Mouse (Mus musculus): ENCODE data around the gene Gclm. TPM values are rescaled to one million over a fixed set of nuclear protein-coding genes. Genes with fewer than 3 reads are reported as not detected.
"Not testable (repeated sequence)": the region's sequence is repeated elsewhere in the genome, so short reads cannot be mapped to it uniquely, and the experiment has no call there.

The Gclm gene
- polyA plus RNA-seq, 1 experiment from 2014 or later = 45.0 TPM

DNA sequence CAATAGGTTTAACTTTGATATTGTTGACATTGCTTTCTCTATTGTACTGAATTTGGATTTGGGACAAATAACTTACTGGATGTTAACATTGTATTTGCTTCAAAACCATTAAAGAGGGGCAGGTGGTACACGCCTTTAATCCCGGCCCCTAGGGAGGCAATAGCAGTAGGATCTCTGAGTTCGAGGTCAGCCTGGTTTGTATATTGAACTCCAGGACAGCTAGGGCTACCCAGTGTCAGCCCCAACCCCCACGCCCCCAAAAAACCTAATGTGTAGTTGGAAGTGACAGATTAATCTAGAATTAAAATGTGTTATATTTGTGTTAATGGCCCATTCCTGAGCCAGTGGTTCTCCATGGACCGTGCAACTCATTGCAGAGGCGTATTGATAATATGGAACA, 1.0 kb downstream of the Gclm start:
- H3K4me2 ChIP-seq (ENCODE audit: low read depth, severe bottlenecking) = peak overlapping the region; percentile 81
- no peaks in the 10 kb centered on the region for H3K36me3 ChIP-seq (ENCODE audit: control insufficient read depth, insufficient read depth, low read length)
- H3K27ac ChIP-seq (replicated peaks; ENCODE audit: low read depth, low read length) = no peak overlapping the region
- peak overlapping the region; percentile 78 for H3K4me3 ChIP-seq (ENCODE audit: low read depth, low read length)
- WGBS = 28% methylated on average over 6 of the region's 6 CpGs
- H3K4me1 ChIP-seq (ENCODE audit: control insufficient read depth, insufficient read depth, low read length) = no peaks in the 10 kb centered on the region
- peak overlapping the region; percentile 81; the same call in 1 of the 2 replicates for H3K9ac ChIP-seq (ENCODE audit: low read length)
- no peaks in the 10 kb centered on the region for H3K27me3 ChIP-seq (ENCODE audit: control insufficient read depth, insufficient read depth, low read length)
- no peak for ATAC-seq (ENCODE audit: insufficient number of reproducible peaks, low FRiP score, low TSS enrichment, low read depth)
- no peaks in the 10 kb centered on the region for H3K9me3 ChIP-seq (ENCODE audit: control insufficient read depth, low read length)
- DNase-seq (ENCODE audit: low spot score) = no peak

DNA sequence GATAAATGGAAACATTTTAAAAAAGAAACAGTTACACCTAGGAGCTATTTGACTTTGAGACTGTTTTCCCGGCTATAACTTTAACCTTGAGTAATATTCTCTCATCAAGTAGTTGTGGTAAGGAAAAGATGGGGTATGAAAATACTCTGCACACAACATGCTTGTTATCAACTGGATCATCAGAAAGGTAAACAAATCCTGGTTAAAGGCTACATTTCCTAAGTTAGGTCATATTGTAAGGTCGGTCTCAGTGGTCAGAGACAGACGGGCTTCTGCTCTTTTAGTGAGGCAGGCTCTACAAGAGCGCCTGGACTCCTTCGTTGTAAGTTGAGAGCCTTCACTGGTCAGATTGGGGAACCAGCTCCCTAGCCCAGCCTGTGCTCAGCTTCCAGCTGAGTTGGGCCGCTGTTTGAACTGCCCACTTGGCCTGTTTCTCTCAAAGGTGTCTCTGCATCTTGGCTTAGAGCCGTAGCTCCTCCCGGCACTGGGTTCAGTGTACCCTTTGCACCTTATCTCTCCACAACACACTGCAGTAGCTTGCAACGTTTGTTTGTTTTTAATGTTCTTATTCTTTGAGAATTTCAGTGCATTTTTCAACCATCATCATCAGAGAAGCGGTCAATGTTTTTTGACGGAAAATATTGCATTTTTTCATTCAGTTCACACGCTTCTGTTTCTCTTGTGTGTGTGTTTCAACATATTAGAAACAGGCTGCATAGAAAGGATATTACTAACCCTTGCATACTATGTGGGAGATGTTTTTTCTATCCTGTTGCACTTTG, 1.8 kb downstream of the Gclm start:
- Histone ChIP-seq H3K36me3 (ENCODE audit: control insufficient read depth, insufficient read depth, low read length) (no peaks in the 10 kb centered on the region), H3K9ac (ENCODE audit: low read length) (no peak overlapping the region), H3K27me3 (ENCODE audit: control insufficient read depth, insufficient read depth, low read length) (no peaks in the 10 kb centered on the region), H3K4me3 (ENCODE audit: low read depth, low read length) (no peak overlapping the region), H3K4me2 (ENCODE audit: low read depth, severe bottlenecking) (no peak overlapping the region), H3K4me1 (ENCODE audit: control insufficient read depth, insufficient read depth, low read length) (no peaks in the 10 kb centered on the region), H3K9me3 (ENCODE audit: control insufficient read depth, low read length) (no peaks in the 10 kb centered on the region), H3K27ac (replicated peaks; ENCODE audit: low read depth, low read length) (no peak overlapping the region)
- no peak for ATAC-seq (ENCODE audit: insufficient number of reproducible peaks, low FRiP score, low TSS enrichment, low read depth)
- 60% methylated on average over 12 of the region's 12 CpGs for WGBS
- no peak for DNase-seq (ENCODE audit: low spot score)

- no peak overlapping the region for H3K4me3 ChIP-seq (ENCODE audit: low read depth, low read length)
- no peak for ATAC-seq (ENCODE audit: insufficient number of reproducible peaks, low FRiP score, low TSS enrichment, low read depth)
Observed at GRCm38 (mm10) chr3:122247768-122248100, 2.4 kb downstream of the Gclm start.

GRCm38 (mm10) chr3:122252466-122253253, 7.3 kb downstream of the Gclm start:
- H3K4me2 ChIP-seq (ENCODE audit: low read depth, severe bottlenecking) = no peak overlapping the region
- WGBS = 76% methylated on average over 3 of the region's 3 CpGs
- no peaks in the 10 kb centered on the region for H3K4me1 ChIP-seq (ENCODE audit: control insufficient read depth, insufficient read depth, low read length)

More at GRCm38 (mm10) chr3:122247768-122248100, 2.4 kb downstream of the Gclm start:
- no peaks in the 10 kb centered on the region for H3K9me3 ChIP-seq (ENCODE audit: control insufficient read depth, low read length)
- no peaks in the 10 kb centered on the region for H3K27me3 ChIP-seq (ENCODE audit: control insufficient read depth, insufficient read depth, low read length)
- no peak overlapping the region for H3K27ac ChIP-seq (replicated peaks; ENCODE audit: low read depth, low read length)
- no peaks in the 10 kb centered on the region for H3K36me3 ChIP-seq (ENCODE audit: control insufficient read depth, insufficient read depth, low read length)
- no peak overlapping the region for H3K9ac ChIP-seq (ENCODE audit: low read length)
- 98% methylated on average over 2 of the region's 2 CpGs for WGBS
- no peaks in the 10 kb centered on the region for H3K4me1 ChIP-seq (ENCODE audit: control insufficient read depth, insufficient read depth, low read length)
- no peak for DNase-seq (ENCODE audit: low spot score)
- H3K4me2 ChIP-seq (ENCODE audit: low read depth, severe bottlenecking) = no peak overlapping the region

GRCm38 (mm10) chr3:122254050-122254449, 8.7 kb downstream of the Gclm start:
- not testable (repeated sequence) for H3K9me3 ChIP-seq (ENCODE audit: control insufficient read depth, low read length); H3K4me2 ChIP-seq (ENCODE audit: low read depth, severe bottlenecking); H3K4me3 ChIP-seq (ENCODE audit: low read depth, low read length); ATAC-seq (ENCODE audit: insufficient number of reproducible peaks, low FRiP score, low TSS enrichment, low read depth); H3K9ac ChIP-seq (ENCODE audit: low read length); H3K4me1 ChIP-seq (ENCODE audit: control insufficient read depth, insufficient read depth, low read length); H3K27ac ChIP-seq (replicated peaks; ENCODE audit: low read depth, low read length); H3K36me3 ChIP-seq (ENCODE audit: control insufficient read depth, insufficient read depth, low read length); H3K27me3 ChIP-seq (ENCODE audit: control insufficient read depth, insufficient read depth, low read length); DNase-seq (ENCODE audit: low spot score)
- WGBS = 87% methylated on average over 7 of the region's 7 CpGs

More at GRCm38 (mm10) chr3:122252466-122253253, 7.3 kb downstream of the Gclm start:
- no peak overlapping the region for H3K9ac ChIP-seq (ENCODE audit: low read length)
- H3K4me3 ChIP-seq (ENCODE audit: low read depth, low read length) = no peak overlapping the region
- no peak for ATAC-seq (ENCODE audit: insufficient number of reproducible peaks, low FRiP score, low TSS enrichment, low read depth)
- no peak overlapping the region for H3K27ac ChIP-seq (replicated peaks; ENCODE audit: low read depth, low read length)
- DNase-seq (ENCODE audit: low spot score) = no peak
- no peaks in the 10 kb centered on the region for H3K36me3 ChIP-seq (ENCODE audit: control insufficient read depth, insufficient read depth, low read length)
- H3K9me3 ChIP-seq (ENCODE audit: control insufficient read depth, low read length) = no peaks in the 10 kb centered on the region
- no peaks in the 10 kb centered on the region for H3K27me3 ChIP-seq (ENCODE audit: control insufficient read depth, insufficient read depth, low read length)

- H3K27ac ChIP-seq (replicated peaks; ENCODE audit: low read depth, low read length) = no peak overlapping the region
- peaks cover under 1% of the 10 kb centered on the region; the same call in 1 of the 2 replicates for H3K4me1 ChIP-seq (ENCODE audit: control insufficient read depth, insufficient read depth, low read length)
- no peaks in the 10 kb centered on the region for H3K9me3 ChIP-seq (ENCODE audit: control insufficient read depth, low read length)
- H3K4me2 ChIP-seq (ENCODE audit: low read depth, severe bottlenecking) = no peak overlapping the region
- ATAC-seq (ENCODE audit: insufficient number of reproducible peaks, low FRiP score, low TSS enrichment, low read depth) (no peak), DNase-seq (ENCODE audit: low spot score) (no peak)
- H3K9ac ChIP-seq (ENCODE audit: low read length) = no peak overlapping the region
- H3K27me3 ChIP-seq (ENCODE audit: control insufficient read depth, insufficient read depth, low read length) = no peaks in the 10 kb centered on the region
- peaks cover 4% of the 10 kb centered on the region; the same call in 1 of the 2 replicates for H3K36me3 ChIP-seq (ENCODE audit: control insufficient read depth, insufficient read depth, low read length)
- 69% methylated on average over 5 of the region's 5 CpGs for WGBS
- no peak overlapping the region for H3K4me3 ChIP-seq (ENCODE audit: low read depth, low read length)
Observed at GRCm38 (mm10) chr3:122269986-122270385, 24.6 kb downstream of the Gclm start.

DNA sequence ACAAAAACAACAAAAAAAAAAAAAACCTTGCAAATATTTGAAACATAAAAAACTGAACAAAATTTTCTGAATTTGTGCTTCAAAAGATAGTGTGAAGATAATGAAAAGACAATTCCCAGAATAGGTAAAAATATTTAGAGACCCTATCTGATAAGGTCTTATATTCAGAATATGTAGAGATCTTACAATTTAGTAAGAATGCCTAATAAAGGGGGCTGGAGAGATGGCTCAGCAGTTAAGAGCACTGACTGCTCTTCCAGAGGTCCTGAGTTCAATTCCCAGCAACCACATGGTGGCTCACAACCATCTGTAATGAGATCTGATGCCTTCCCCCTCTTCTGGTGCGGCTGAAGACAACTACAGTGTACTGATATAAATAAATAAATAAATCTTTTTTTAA, 27.2 kb downstream of the Gclm start:
- H3K4me3 ChIP-seq (ENCODE audit: low read depth, low read length); H3K27ac ChIP-seq (replicated peaks; ENCODE audit: low read depth, low read length); H3K4me2 ChIP-seq (ENCODE audit: low read depth, severe bottlenecking); H3K27me3 ChIP-seq (ENCODE audit: control insufficient read depth, insufficient read depth, low read length); H3K9ac ChIP-seq (ENCODE audit: low read length); H3K9me3 ChIP-seq (ENCODE audit: control insufficient read depth, low read length); DNase-seq (ENCODE audit: low spot score); ATAC-seq (ENCODE audit: insufficient number of reproducible peaks, low FRiP score, low TSS enrichment, low read depth): not testable (repeated sequence)
- WGBS = 72% methylated on average over 1 of the region's 1 CpGs
- Histone ChIP-seq H3K4me1 (ENCODE audit: control insufficient read depth, insufficient read depth, low read length) (peaks cover 11% of the 10 kb centered on the region), H3K36me3 (ENCODE audit: control insufficient read depth, insufficient read depth, low read length) (peaks cover 13% of the 10 kb centered on the region; the same call in 1 of the 2 replicates)

DNA sequence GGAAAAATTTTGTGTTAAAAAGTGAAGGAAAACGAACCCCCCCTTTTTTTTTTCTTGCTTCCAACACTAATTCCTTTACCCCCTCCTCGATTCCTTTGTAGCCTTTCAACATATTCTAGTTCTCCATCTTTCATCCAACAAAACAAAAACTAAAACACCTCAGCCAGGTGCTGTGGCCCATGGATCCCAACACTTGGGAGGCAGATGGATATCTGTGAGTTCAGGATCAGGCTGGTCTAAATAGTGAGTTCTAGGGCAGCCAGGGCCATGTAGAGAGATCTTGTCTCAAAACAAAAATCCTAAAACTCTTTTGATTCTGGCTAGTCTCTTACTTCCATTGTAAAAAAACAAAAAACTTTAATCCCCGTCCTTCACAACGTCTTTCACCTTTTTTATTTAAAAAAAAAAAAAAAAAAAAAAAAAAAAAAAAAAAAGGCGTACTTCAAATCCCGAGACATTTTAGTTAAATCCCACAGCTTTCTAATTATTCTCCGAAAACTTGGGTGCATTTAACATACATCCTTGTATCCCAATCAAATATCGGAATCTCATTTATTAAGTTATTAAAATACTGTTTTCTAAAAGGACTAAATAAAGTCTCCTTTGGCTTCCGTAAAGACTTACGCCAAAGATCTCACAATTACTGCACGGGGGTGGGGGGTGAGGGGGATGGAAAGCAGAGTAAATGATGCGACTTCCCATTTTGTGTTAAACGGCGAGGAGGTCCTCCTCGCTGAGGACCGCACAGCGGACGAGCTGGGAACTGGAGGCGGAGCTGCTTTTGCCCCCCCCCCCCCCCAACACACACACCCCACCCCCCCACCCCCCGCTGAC, 28.3 kb downstream of the Gclm start:
- H3K4me3 ChIP-seq (ENCODE audit: low read depth, low read length) = peak overlapping the region; percentile 96
- DNase-seq (ENCODE audit: low spot score) (peak; percentile 31), ATAC-seq (ENCODE audit: insufficient number of reproducible peaks, low FRiP score, low TSS enrichment, low read depth) (no peak)
- no peaks in the 10 kb centered on the region for H3K27me3 ChIP-seq (ENCODE audit: control insufficient read depth, insufficient read depth, low read length)
- H3K4me2 ChIP-seq (ENCODE audit: low read depth, severe bottlenecking) = peak overlapping the region; percentile 31; the same call in 1 of the 2 replicates
- H3K4me1 ChIP-seq (ENCODE audit: control insufficient read depth, insufficient read depth, low read length) = peaks cover 11% of the 10 kb centered on the region
- H3K9me3 ChIP-seq (ENCODE audit: control insufficient read depth, low read length) = no peaks in the 10 kb centered on the region
- H3K36me3 ChIP-seq (ENCODE audit: control insufficient read depth, insufficient read depth, low read length) = peaks cover 13% of the 10 kb centered on the region; the same call in 1 of the 2 replicates
- 14% methylated on average over 20 of the region's 20 CpGs for WGBS
- H3K9ac ChIP-seq (ENCODE audit: low read length) = no peak overlapping the region
- no peak overlapping the region for H3K27ac ChIP-seq (replicated peaks; ENCODE audit: low read depth, low read length)

Data from limb, embryonic 11.5 days (tissue).